Mouse (Mus musculus) left cerebral cortex, adult 9 months (tissue): ENCODE measurements around the gene 2610028H24Rik.

ENCODE experiments used
- DNase-seq, 2 experiments: peaks; one replicate each; pipeline ENCODE4 v3.0.0; 2022; ENCODE audit warnings: low spot score in 2 of 2

Gene 2610028H24Rik

DNA sequence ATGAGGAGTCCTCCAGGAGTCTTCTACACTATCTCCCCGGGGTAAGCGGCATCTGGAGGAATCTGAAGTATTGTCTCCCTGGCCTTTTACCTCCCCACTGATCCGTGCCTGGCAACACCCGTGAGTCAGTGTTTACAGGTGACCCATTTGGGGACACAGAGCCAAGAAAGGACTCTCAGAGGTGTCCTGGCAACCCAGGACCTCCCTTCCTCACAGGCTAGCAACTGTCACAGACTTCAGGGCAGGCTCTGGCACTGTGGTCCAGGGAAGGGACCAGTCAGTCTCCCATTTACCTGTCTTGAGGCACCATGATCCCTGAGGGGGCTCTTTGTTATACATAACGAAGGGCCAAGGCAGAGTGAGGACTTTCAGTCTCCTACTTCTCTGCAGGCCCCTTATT lies at the start of gene 2610028H24Rik:
2610028H24Rik (plus strand) TSS at position 231 of the 400 bp plus-strand sequence.
- no peak for DNase-seq

DNA sequence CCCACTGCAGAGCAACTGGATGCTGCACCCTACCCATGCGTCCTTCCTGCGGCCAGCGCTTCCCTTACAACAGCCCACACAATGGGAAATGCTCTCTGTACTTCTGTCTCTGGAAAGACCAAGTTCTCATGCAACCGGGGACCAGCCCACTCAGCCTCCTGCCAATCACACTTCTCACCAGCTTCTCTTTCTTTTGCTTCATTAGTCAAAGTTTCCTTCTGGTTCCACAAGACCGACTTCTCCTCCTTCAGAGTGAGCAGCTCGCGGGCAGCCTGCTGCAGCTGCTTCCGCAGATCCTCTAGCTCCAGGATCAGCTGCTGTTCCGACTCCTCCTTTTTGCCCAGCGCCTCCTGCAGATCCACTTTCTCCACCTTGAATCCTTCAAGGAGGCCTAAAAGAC lies 40.4 kb upstream of the 2610028H24Rik start:
- no peak for DNase-seq

DNA sequence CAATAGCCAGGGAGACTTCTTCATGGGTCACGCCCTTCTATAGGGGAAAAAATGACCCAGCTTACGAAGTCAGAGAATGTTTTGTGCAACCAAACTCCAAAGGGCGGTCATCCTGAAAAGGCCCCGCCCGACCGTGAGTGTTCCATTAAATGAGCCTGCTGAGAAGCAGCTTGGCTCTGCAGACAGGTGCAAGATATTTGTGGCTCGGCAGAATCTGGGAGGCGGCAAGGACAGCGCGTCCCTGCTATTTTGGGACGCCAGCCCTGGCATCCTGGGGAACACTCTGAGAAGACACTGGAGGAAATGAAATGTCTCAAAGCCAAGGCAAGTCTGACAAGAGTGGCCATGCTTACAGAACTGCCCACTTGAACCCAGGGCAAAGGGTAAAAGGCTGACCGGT lies 32.1 kb upstream of the 2610028H24Rik start:
- peak in 1 of 2 experiments; percentile 64 for DNase-seq

DNA sequence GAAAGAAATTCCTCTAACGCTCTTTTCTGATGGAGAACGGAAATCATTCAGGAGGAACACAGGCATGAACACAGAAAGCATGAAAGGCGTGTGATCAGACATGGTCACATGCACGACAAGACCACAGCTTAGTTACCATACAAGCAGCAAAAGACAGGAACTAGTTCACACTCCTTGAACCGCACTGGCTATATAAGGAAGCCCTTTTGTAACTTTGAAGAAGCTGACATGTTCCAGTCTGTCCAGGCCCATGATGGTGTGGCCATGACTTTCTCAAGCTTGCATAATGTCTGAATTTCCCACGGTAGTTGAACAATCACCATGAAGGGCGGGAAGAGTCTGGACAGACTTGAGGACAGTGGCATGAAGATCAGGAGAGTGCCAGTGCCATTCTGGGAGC lies 23.2 kb upstream of the 2610028H24Rik start:
- no peak for DNase-seq

DNA sequence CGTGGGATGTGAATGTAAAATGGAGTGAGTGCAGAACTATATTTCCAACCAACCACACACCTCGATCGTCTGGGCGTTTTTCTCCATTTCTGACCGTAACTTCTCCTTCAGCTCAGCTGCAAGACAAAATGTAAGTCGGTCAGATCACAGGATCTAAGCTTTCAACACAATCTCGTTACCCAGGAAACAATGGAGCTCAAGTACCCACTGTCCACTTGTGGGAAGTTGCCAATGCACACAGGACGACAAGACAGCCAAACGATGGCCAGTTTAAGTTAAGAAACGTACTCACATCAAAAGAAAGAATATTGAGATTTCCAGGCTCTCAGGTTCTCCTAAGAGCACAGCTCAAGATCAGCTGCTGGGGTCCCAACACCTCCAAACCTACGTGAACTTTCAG lies 15.0 kb upstream of the 2610028H24Rik start:
- DNase-seq = no peak

DNA sequence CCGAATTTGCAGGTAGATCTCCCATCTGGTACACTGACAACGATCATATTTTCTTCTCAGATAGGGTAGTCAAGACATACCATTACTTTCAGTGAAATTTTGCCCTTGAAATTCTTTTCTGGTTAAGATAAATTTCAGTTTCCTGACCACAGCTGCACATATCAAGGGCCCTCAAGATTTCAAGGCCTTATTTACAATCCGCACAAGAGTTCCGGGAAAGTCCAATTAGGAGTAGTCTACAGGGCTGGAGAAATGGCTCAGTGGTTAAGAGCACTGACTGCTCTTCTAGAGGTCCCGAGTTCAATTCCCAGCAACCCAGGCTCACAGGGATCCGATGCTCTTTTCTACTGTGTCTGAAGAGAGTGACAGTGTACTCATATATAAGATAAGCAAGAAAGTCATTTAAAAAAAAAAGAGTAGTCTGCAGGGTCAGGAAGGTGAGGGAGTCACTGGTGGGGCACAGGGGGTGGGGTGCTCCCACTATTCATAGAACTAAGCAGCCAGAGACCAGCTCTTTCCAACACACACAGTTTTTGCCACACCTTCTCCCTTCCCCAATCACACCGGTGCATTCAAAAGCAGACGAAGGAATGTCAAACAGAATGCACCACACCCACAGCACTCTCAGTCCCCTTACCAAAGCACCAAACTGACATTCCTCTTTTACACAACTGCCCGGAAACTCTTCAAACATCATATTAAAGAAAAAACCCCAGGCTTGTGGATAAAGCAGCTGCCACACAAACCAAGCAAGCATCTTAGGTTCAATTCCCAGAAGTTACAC lies 9.6 kb upstream of the 2610028H24Rik start:
- DNase-seq = no peak

DNA sequence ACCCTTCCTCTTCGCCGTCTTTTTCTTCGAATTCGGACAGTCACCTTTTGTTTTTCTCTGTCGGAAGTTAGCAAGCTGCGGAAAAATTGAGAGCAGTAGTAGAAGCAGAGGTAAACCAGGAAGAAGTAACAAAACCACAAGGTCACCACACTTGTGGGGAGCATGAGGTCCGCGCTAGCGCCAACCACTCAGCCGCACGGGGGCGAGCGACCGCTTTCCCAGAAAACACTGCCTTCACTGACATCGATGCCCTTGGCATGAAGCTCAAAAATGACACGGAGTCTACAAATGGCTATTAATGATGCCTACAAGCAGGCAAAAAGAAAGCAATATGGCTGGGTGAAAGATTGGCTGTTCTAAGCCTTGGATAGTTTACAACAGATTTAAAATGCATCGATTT lies 8.6 kb upstream of the 2610028H24Rik start, which contains the start of gene AC141477.1:
AC141477.1 (minus strand) TSS at position 164 of the 400 bp plus-strand sequence.
- DNase-seq = no peak

DNA sequence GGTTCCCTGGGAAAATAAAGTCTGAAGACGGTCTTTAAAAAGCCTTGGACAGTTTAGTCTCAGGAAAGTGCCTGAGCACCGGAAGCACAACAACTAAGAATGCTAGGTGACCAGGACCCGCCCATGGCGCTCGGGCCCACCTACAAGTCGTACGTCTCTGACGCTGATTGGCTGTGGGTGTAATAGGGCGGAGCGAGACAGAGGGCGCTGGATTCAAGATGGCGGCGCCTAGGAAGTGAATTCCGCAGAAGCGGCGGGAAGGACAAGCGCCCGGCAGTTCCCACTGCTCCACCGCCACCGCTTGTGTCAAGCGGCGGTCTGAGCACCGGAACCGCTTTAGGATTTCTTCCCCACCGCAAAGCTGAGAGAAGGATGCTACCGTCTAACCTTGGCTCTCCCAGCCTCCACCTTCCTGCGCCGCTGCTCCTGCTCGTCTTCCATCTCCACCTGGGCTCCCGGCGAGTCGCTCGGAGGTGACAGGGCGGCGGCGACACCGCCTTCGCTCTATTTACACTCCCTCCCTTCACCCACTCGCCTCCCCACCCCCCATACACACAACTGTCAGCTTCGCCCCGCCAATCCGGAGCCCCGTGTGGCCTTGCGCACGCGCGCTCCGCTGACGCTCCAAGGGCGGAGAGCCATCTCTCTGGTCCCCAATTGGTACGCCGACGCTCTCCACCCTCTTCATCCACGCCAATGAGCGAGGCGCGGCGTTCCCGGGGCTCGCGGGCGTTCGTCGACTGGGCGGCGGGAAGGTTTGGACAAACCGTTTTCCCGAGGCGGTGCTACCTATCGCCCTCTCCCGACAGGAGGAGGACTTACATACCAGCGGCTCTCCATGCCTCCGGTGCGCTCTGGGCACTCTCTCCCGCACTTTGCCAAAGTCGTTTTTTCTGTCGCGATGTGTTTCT lies 6.4 kb upstream of the 2610028H24Rik start, which contains the start of gene Pcnt:
Pcnt (minus strand) TSS at position 609 of the 911 bp plus-strand sequence.
- DNase-seq = peak; percentile 91 to 97

DNA sequence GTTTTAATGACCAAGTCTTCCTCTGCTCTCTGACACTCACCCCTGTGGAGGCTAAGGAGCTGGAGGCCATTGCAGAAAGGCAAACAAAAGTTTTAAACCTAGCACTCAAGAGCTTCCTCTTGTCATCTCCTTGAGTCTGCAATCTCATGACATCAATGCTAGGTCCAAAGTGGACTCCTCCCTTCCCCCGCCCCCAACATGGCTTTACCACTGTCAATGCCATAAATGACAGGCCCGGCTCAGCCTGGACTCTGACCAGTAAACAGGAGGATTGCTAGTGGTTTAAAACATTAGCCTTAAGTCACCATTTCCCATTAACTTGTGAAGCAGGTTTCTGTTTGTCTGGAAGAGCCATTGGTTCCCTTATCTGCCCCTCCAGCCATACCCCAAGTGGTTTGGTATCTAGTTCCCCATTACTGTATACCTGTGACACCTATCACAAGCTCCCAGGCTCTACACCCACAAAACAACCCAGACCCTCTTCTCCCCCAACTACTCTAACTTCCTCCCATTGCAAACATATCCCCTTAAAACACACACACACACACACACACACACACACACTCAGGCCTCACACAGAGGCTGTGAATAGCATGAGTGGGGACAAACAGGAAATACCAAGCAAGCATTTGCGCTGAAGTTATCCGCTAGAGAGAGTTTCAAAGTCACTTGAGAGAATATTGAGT lies 2.7 kb upstream of the 2610028H24Rik start:
- no peak for DNase-seq

DNA sequence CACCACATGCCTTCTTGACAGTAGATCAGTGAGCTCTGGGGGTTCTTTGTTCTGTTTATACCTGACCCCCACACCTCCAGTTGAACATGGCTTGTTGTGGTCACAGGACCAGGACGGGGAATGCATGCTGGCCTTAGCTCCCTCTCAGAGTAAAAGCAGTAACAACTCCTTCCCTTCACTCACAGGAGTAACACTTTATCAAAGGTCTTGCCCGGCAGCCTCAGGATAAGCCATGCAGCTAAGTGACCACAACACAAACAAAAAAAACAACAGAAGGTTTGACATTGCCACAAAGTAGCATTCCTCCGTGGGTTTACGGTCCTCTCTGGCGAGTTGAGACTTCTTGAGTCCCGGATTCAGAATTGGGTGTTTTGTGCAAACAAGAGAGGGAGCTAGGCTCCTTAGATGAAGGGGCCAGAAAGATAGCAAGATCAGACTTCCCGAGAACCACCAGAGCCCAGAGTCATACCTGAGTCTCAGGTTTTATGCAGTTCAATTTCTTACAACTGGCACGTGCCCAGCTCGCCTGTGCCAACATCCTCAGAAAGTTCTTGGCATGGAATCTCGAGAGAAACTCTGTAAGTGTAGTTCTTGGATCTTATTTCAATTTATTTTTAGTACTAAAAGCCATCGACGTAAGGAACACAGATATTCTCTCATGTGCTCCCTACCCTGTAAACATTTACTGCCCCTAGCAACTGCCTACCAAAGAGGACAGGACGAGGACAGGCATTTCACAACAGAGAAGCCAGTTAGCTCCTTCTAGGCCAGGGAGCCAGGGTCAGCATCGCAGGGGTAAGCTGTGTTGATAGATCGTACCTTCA lies 1.3 kb upstream of the 2610028H24Rik start:
- no peak for DNase-seq

DNA sequence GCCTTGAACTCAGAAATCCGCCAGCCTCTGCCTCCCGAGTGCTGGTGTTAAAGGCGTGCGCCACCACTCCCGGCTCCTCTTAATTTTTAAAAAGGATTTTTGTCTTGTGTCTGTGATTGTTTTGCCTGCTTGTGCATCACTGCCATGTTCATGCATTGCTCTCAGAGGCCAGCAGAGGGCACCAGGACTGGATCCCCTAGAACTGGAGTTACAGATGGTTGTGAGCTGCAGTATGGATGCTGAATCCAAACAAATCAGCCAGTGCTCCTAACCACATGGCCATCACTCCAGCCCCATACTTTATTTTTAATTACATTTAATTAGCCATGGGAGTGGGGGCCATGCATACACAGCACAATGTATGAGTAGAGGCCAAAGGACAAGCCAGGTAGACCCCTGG lies 6.4 kb downstream of the 2610028H24Rik start:
- peak in 1 of 2 experiments; percentile 56 for DNase-seq

DNA sequence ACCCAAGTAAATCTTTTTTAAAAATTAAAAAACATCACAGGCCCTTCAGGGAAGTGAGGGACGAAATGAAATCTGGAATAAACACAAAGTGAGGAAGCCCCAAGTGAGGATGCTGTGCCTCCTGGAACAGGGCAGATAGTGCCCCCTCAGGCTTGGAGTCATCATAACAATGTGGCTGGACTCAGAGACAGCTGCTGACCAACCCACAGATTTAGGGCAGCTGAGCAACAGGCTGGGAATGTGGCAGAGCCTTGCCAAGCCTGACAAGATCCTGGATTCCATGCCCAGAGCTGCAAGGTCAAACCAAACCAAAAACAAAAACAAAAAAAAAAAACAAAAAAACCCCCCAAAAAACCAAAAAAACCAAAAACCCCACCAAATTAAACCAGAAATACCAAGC lies 12.4 kb downstream of the 2610028H24Rik start:
- no peak for DNase-seq

DNA sequence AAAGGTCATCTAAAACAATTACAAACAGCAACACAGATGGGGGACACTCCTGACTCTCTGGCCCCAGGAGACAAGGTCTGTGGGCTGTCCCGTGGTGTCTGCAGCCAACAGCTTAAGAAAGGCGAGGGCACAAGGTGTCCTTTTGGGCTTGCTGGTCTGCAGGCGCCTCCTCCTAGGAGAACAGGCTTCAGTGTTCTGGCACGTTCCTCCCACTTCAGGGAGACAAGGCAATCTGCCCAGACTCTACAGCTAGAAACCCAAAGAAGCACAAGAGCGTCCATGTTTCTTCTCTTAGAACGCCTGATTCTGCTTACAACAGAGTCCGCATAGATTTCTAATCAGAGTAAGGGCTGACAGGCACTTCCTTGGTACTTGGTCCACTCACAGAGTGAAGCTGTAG lies 13.4 kb downstream of the 2610028H24Rik start:
- peak in 1 of 2 experiments; percentile 27 for DNase-seq

DNA sequence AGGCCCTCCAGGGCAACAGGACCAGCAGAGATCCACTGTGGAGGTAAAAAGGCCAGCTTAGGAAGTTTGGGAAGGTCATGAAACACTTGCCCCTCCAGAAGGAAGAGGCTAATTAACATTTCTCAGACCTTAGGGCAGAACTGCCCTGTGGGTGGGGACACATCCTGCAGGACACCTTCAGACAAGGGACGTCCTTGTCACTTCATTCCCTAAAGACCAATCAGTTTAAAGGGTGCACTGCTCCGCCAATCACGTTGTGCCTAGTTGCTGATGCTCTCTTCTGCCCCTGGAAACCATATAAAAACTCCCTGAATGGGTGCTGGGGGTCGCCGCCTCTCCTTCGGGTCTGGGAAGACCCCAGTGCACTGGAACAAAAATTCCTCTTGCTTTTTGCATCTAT lies 13.8 kb downstream of the 2610028H24Rik start:
- DNase-seq = no peak

DNA sequence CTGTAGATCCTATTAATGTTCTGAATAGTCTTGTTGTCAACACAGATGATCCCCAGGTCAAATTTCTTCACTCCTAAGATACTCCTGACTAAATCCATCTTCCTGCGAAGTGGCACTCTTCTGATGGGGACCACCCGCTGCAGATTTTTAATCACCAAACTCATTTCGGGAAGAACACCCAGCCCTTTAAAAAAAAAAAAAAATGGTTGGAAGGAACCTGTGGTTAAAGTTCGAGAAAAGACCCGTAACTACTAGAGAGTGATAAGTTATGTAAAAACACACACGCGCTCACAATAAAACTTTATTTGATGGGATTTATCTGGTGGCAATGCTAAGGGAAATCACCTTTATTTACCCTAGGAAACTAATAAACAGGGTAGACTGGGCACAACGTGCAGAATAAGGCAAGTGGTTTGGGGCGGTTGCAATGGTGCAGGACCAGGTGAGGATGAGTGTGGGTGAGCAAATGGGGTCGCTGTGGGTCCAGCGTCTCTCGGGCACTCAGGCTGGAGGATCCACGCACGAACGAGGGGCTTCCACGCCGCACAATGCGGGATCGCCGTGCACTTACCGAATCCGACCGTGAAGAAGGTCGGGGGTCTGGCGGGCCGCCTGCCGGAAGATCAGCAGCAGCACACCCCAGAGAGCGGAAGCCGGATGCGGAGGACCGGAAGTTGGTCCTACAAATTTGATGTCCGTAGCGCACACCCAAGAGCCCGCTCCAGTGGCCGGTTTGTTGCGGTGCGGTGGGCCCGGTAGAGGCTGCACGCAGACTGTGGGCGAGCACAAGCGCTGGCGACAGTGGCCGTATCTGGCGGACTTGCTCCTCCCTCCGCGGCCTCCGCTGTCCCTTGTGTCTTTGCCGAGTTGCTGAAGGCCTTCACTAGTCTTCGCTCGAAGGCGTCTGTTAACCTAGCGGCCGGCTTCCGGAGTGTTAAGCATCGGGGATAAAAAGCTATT lies 19.6 kb downstream of the 2610028H24Rik start, which contains the start of the genes Mcm3ap and Ybey:
Mcm3ap (plus strand) TSS at position 725 of the 960 bp plus-strand sequence.
Ybey (minus strand) TSS at position 912 of the 960 bp plus-strand sequence.
- DNase-seq = peak; percentile 60 to 88

DNA sequence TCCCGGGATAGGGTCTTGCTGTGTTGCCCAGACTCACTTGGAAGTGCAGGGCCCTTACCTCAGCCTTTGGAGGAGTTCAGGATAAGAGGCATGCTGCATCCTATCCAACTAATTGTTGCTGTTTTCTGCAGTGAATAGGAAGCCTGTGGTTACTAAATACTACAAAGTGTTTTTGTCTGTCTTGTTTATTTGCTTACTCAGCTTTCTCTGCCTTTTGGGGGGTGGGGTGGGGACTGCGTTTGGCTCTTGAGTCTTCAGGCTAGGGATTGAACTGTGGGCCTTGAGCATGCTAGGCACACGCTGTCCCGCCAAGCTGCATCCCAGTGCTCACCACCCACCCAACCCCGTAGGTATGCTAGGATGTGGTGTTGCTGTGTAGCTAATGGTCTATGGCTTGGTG lies 24.9 kb downstream of the 2610028H24Rik start:
- DNase-seq = no peak

DNA sequence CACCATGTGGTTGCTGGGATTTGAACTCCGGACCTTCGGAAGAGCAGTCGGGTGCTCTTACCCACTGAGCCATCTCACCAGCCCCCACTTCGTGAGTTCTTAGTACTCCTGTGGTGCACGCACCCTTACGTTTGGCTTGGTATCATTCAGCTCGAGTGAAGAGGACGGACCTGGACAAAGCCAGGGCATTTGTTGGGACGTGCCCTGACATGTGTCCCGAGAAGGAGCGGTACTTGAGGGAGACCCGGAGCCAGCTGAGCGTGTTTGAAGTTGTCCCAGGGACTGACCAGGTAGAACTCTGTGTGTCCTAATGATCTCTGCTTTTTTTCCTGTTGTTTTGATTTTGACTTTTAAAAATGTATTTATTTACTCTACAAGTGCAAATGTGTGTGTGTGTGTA lies 32.0 kb downstream of the 2610028H24Rik start:
- no peak for DNase-seq

DNA sequence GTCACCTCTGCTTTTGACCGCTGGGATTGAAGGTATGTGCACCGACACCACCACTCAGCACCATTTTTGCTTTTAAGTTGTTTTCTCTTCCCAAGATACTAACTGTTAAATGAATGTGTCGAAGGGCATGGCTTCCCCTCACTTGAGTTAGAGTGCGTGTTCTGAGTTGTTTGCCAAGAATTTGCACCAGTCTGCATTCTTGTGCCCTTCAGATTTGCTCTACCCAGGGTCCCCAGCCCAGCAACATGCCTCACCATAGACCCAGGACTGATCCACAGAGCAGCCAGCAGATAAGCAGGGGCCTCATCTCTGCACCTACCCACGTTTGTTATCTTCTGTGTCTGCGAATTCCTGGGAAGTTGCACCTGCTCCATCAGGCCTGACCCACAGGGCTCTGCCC lies 32.6 kb downstream of the 2610028H24Rik start:
- no peak for DNase-seq

DNA sequence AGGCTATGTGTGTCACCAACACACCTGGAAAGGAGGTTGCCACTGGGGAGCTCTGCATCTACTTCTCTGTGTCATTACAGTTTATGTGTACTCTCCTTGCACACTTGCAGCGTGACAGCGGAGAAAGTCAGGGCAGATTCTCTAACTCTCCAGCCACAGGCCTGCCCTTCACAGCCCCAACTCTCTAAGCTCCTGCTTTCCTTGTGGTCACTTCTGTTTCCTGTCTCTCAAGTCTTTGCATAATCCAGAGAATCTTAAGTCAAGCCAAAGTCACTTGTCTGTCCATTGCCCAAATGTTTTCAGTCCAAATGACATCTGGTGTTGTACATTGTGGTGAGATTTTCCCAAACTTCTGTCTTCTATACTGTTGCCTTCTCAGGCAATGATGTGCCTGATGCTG lies 37.4 kb downstream of the 2610028H24Rik start:
- no peak for DNase-seq

DNA sequence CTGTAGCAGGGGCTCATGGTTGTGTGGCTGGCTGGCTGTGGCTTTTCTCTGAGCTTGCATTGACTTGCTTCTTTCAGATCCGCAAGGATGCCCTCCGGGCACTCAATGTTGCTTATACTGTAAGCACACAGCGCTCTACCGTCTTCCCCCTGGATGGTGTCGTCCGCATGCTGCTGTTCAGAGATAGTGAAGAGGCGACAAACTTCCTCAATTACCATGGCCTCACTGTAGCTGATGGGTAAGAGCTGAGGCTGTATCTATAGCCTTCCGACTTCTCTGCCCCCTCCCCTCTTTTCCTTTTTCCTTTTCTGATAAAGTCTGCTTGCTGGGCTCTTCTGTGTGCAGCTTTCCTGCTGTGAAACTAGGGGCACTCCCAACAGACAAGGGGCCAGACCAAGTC lies 39.4 kb downstream of the 2610028H24Rik start:
- no peak for DNase-seq
